Mouse (Mus musculus): ENCODE measurements around the gene Gm20388. TPM values are rescaled to one million over a fixed set of nuclear protein-coding genes. Genes with fewer than 3 reads are reported as not detected.
"Not testable (repeated sequence)": the region's sequence is repeated elsewhere in the genome, so short reads cannot be mapped to it uniquely, and the experiment has no call there.

The Gm20388 gene
- polyA plus RNA-seq, 1 experiment from 2014 or later = not detected

DNA sequence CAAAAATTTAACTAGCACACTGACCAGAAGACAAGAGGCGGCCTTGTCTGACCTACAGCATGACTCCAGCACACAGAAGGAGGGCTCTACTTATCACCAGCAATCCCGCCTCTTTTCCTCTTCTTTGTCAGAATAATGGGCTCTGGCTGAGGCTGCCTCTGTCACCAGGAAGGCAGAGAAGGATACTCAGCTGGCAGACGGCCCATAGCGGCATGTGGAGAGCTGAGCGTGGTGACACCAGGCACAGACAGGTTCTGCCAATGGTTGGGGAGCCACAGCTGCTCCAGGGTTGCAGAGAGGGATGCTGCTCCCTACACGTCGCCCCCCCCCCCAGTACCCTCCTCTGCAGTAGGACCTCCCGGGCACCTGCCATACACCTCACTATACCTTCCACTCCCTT lies 450.7 kb downstream of the Gm20388 start:
- no peaks in the 10 kb centered on the region for H3K36me3 ChIP-seq (ENCODE audit: control insufficient read depth, insufficient read depth, low read length)
- H3K27ac ChIP-seq (ENCODE audit: low read depth, low read length) = no peak overlapping the region
- no peaks in the 10 kb centered on the region for H3K9me3 ChIP-seq (ENCODE audit: control insufficient read depth, low read length)
- no peak overlapping the region for H3K9ac ChIP-seq (ENCODE audit: low read length)
- no peaks in the 10 kb centered on the region for H3K27me3 ChIP-seq (ENCODE audit: control insufficient read depth, insufficient read depth, low read length)
- 80% methylated on average over 8 of the region's 8 CpGs for WGBS
- H3K4me2 ChIP-seq = no peak overlapping the region
- DNase-seq (ENCODE audit: low spot score, missing footprints) (no peak), ATAC-seq (ENCODE audit: low FRiP score) (no peak)
- peaks cover 16% of the 10 kb centered on the region for H3K4me1 ChIP-seq (ENCODE audit: control insufficient read depth, insufficient read depth, low read length)
- H3K4me3 ChIP-seq (ENCODE audit: low read depth, low read length) = no peak overlapping the region

DNA sequence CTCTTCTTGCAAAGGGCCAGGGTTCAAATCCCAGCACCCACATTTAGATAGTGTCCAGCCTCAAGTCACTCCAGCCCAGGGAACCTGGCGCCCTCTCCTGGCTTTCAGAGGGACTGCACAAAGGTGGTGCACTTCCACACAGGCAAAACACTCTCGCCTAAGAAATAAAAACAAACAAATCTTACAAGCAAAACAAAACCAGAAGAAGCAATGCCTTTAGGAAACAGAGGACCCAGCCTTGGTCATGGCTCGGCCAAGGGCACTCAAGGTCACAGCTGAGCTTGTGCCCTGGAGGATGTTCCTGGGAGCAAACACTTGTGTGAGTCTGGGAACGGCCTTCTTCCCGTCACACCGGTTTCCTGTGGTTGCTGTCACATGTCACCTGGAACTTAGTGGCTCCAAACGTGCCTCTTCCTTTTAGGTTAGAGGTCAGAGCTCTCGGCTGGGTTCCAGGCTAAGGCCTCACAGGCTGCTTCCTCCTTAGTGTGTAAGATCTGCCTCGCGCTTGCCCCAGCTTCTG lies 453.0 kb downstream of the Gm20388 start:
- H3K4me3 ChIP-seq (ENCODE audit: low read depth, low read length) = no peak overlapping the region
- H3K36me3 ChIP-seq (ENCODE audit: control insufficient read depth, insufficient read depth, low read length) = no peaks in the 10 kb centered on the region
- no peak overlapping the region for H3K4me2 ChIP-seq
- no peaks in the 10 kb centered on the region for H3K27me3 ChIP-seq (ENCODE audit: control insufficient read depth, insufficient read depth, low read length)
- no peak for ATAC-seq (ENCODE audit: low FRiP score)
- DNase-seq (ENCODE audit: low spot score, missing footprints) = no peak
- no peak overlapping the region; the same call in 1 of the 2 replicates for H3K9ac ChIP-seq (ENCODE audit: low read length)
- 62% methylated on average over 10 of the region's 10 CpGs for WGBS
- H3K4me1 ChIP-seq (ENCODE audit: control insufficient read depth, insufficient read depth, low read length) = peaks cover 11% of the 10 kb centered on the region
- no peaks in the 10 kb centered on the region for H3K9me3 ChIP-seq (ENCODE audit: control insufficient read depth, low read length)
- no peak overlapping the region for H3K27ac ChIP-seq (ENCODE audit: low read depth, low read length)

- Histone ChIP-seq H3K27me3 (ENCODE audit: control insufficient read depth, insufficient read depth, low read length) (no peaks in the 10 kb centered on the region), H3K4me1 (ENCODE audit: control insufficient read depth, insufficient read depth, low read length) (peaks cover 16% of the 10 kb centered on the region), H3K4me2 (no peak overlapping the region), H3K27ac (ENCODE audit: low read depth, low read length) (no peak overlapping the region), H3K4me3 (ENCODE audit: low read depth, low read length) (no peak overlapping the region), H3K36me3 (ENCODE audit: control insufficient read depth, insufficient read depth, low read length) (no peaks in the 10 kb centered on the region), H3K9ac (ENCODE audit: low read length) (no peak overlapping the region; the same call in 1 of the 2 replicates), H3K9me3 (ENCODE audit: control insufficient read depth, low read length) (no peaks in the 10 kb centered on the region)
- WGBS = 37% methylated on average over 7 of the region's 7 CpGs
- ATAC-seq (ENCODE audit: low FRiP score) = no peak
- no peak for DNase-seq (ENCODE audit: low spot score, missing footprints)
Observed at GRCm38 (mm10) chr8:120364093-120364725, 453.6 kb downstream of the Gm20388 start.

DNA sequence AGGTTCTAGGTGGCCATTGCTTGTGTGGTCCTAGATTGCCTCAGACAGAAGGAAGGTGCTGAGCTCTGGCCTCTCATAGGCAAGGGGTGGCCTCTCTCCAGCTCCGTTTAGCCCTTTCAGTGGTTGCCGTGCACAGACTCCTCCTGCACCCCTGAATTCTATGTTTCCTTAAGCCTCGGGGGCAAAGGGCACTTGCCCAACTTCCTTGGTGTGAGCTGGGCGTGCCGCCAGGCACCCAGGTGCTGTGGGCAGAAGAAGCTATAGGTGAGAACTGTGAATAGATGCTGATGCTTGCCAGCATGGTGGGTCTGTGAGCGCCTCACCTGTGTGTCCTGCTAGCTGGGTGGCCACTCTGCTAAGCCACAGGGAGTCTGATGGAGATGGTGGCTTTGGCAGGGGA lies 456.2 kb downstream of the Gm20388 start:
- Histone ChIP-seq H3K27ac (ENCODE audit: low read depth, low read length) (no peak overlapping the region), H3K4me1 (ENCODE audit: control insufficient read depth, insufficient read depth, low read length) (peaks cover 18% of the 10 kb centered on the region), H3K4me3 (ENCODE audit: low read depth, low read length) (no peak overlapping the region)

GRCm38 (mm10) chr8:120368191-120368590 lies 457.6 kb downstream of the Gm20388 start:
- H3K4me1 ChIP-seq (ENCODE audit: control insufficient read depth, insufficient read depth, low read length) = peaks cover 21% of the 10 kb centered on the region
- not testable (repeated sequence) for H3K4me3 ChIP-seq (ENCODE audit: low read depth, low read length); H3K27me3 ChIP-seq (ENCODE audit: control insufficient read depth, insufficient read depth, low read length); DNase-seq (ENCODE audit: low spot score, missing footprints); ATAC-seq (ENCODE audit: low FRiP score); H3K9me3 ChIP-seq (ENCODE audit: control insufficient read depth, low read length); H3K4me2 ChIP-seq; H3K27ac ChIP-seq (ENCODE audit: low read depth, low read length); H3K36me3 ChIP-seq (ENCODE audit: control insufficient read depth, insufficient read depth, low read length); H3K9ac ChIP-seq (ENCODE audit: low read length)
- WGBS = 83% methylated on average over 1 of the region's 1 CpGs

More for the DNA sequence above, 456.2 kb downstream of the Gm20388 start:
- H3K9me3 ChIP-seq (ENCODE audit: control insufficient read depth, low read length) = no peaks in the 10 kb centered on the region
- H3K27me3 ChIP-seq (ENCODE audit: control insufficient read depth, insufficient read depth, low read length) = no peaks in the 10 kb centered on the region
- WGBS = 81% methylated on average over 6 of the region's 6 CpGs
- no peak overlapping the region for H3K9ac ChIP-seq (ENCODE audit: low read length)
- ATAC-seq (ENCODE audit: low FRiP score) = no peak
- no peak overlapping the region for H3K4me2 ChIP-seq
- H3K36me3 ChIP-seq (ENCODE audit: control insufficient read depth, insufficient read depth, low read length) = no peaks in the 10 kb centered on the region
- DNase-seq (ENCODE audit: low spot score, missing footprints) = no peak

GRCm38 (mm10) chr8:120368814-120369649 lies 458.4 kb downstream of the Gm20388 start:
- Histone ChIP-seq H3K4me3 (ENCODE audit: low read depth, low read length) (no peak overlapping the region), H3K36me3 (ENCODE audit: control insufficient read depth, insufficient read depth, low read length) (no peaks in the 10 kb centered on the region), H3K27me3 (ENCODE audit: control insufficient read depth, insufficient read depth, low read length) (no peaks in the 10 kb centered on the region), H3K4me1 (ENCODE audit: control insufficient read depth, insufficient read depth, low read length) (peaks cover 22% of the 10 kb centered on the region), H3K4me2 (no peak overlapping the region), H3K9ac (ENCODE audit: low read length) (0 out of 2 replicates have a peak overlapping the region, but pooled peaks have one; percentile 24), H3K9me3 (ENCODE audit: control insufficient read depth, low read length) (no peaks in the 10 kb centered on the region), H3K27ac (ENCODE audit: low read depth, low read length) (no peak overlapping the region)
- ATAC-seq (ENCODE audit: low FRiP score) = peak; percentile 51
- DNase-seq (ENCODE audit: low spot score, missing footprints) = no peak
- WGBS = 37% methylated on average over 11 of the region's 11 CpGs

GRCm38 (mm10) chr8:120369956-120370355 lies 459.3 kb downstream of the Gm20388 start:
- H3K27ac ChIP-seq (ENCODE audit: low read depth, low read length) = no peak overlapping the region
- H3K36me3 ChIP-seq (ENCODE audit: control insufficient read depth, insufficient read depth, low read length) = no peaks in the 10 kb centered on the region
- H3K4me3 ChIP-seq (ENCODE audit: low read depth, low read length) = no peak overlapping the region
- no peak for ATAC-seq (ENCODE audit: low FRiP score)
- H3K4me2 ChIP-seq = no peak overlapping the region
- H3K9me3 ChIP-seq (ENCODE audit: control insufficient read depth, low read length) = no peaks in the 10 kb centered on the region
- no peak for DNase-seq (ENCODE audit: low spot score, missing footprints)
- H3K27me3 ChIP-seq (ENCODE audit: control insufficient read depth, insufficient read depth, low read length) = no peaks in the 10 kb centered on the region
- H3K4me1 ChIP-seq (ENCODE audit: control insufficient read depth, insufficient read depth, low read length) = peaks cover 25% of the 10 kb centered on the region
- H3K9ac ChIP-seq (ENCODE audit: low read length) = no peak overlapping the region
- 59% methylated on average over 7 of the region's 7 CpGs for WGBS

GRCm38 (mm10) chr8:120370461-120370860 lies 459.8 kb downstream of the Gm20388 start:
- H3K9me3 ChIP-seq (ENCODE audit: control insufficient read depth, low read length) = no peaks in the 10 kb centered on the region
- H3K27me3 ChIP-seq (ENCODE audit: control insufficient read depth, insufficient read depth, low read length) = no peaks in the 10 kb centered on the region
- ATAC-seq (ENCODE audit: low FRiP score) (no peak), DNase-seq (ENCODE audit: low spot score, missing footprints) (no peak)
- H3K4me2 ChIP-seq = no peak overlapping the region
- 66% methylated on average over 4 of the region's 4 CpGs for WGBS
- peaks cover 29% of the 10 kb centered on the region for H3K4me1 ChIP-seq (ENCODE audit: control insufficient read depth, insufficient read depth, low read length)
- no peaks in the 10 kb centered on the region for H3K36me3 ChIP-seq (ENCODE audit: control insufficient read depth, insufficient read depth, low read length)
- no peak overlapping the region for H3K27ac ChIP-seq (ENCODE audit: low read depth, low read length)
- no peak overlapping the region for H3K4me3 ChIP-seq (ENCODE audit: low read depth, low read length)
- no peak overlapping the region for H3K9ac ChIP-seq (ENCODE audit: low read length)

GRCm38 (mm10) chr8:120371146-120371545 lies 460.5 kb downstream of the Gm20388 start:
- Histone ChIP-seq H3K4me3 (ENCODE audit: low read depth, low read length) (no peak overlapping the region), H3K27ac (ENCODE audit: low read depth, low read length) (no peak overlapping the region), H3K27me3 (ENCODE audit: control insufficient read depth, insufficient read depth, low read length) (no peaks in the 10 kb centered on the region), H3K4me2 (no peak overlapping the region), H3K4me1 (ENCODE audit: control insufficient read depth, insufficient read depth, low read length) (peaks cover 32% of the 10 kb centered on the region), H3K9me3 (ENCODE audit: control insufficient read depth, low read length) (no peaks in the 10 kb centered on the region), H3K9ac (ENCODE audit: low read length) (no peak overlapping the region; the same call in 1 of the 2 replicates), H3K36me3 (ENCODE audit: control insufficient read depth, insufficient read depth, low read length) (no peaks in the 10 kb centered on the region)
- WGBS = 82% methylated on average over 5 of the region's 5 CpGs
- DNase-seq (ENCODE audit: low spot score, missing footprints) (no peak), ATAC-seq (ENCODE audit: low FRiP score) (no peak)

Measured in midbrain, embryonic 11.5 days (tissue).